Mouse (Mus musculus): ENCODE data around the gene Olfr38.

Gene Olfr38

GRCm38 (mm10) chr6:42756104-42756503 lies at the start of gene Olfr38:
Gene Olfr38 (plus strand): TSS chr6:42756404.
- DNase-seq (ENCODE audit: low spot score): no peak

GRCm38 (mm10) chr6:42709291-42710211 lies 46.7 kb upstream of the Olfr38 start, which contains the start of gene Tcaf1:
Gene Tcaf1 (minus strand): TSS chr6:42710088.
- DNase-seq (ENCODE audit: low spot score): peak; percentile 65

- no peak for DNase-seq (ENCODE audit: low spot score)
Observed at GRCm38 (mm10) chr6:42714668-42715067, 41.5 kb upstream of the Olfr38 start.

GRCm38 (mm10) chr6:42717973-42718372 lies 38.2 kb upstream of the Olfr38 start:
- DNase-seq (ENCODE audit: low spot score): no peak

GRCm38 (mm10) chr6:42739071-42739470 lies 17.1 kb upstream of the Olfr38 start, which contains the start of gene Olfr453:
Gene Olfr453 (plus strand): TSS chr6:42739371.
- no peak for DNase-seq (ENCODE audit: low spot score)

GRCm38 (mm10) chr6:42742303-42742702 lies 13.9 kb upstream of the Olfr38 start:
- DNase-seq (ENCODE audit: low spot score): no peak

GRCm38 (mm10) chr6:42747846-42748245 lies 8.4 kb upstream of the Olfr38 start:
- no peak for DNase-seq (ENCODE audit: low spot score)

GRCm38 (mm10) chr6:42777066-42777465 lies 20.9 kb downstream of the Olfr38 start:
- DNase-seq (ENCODE audit: low spot score): no peak

GRCm38 (mm10) chr6:42784793-42785192 lies 28.6 kb downstream of the Olfr38 start, which contains the start of gene Olfr452:
Gene Olfr452 (plus strand): TSS chr6:42785093.
- DNase-seq (ENCODE audit: low spot score): no peak

- no peak for DNase-seq (ENCODE audit: low spot score)
Observed at GRCm38 (mm10) chr6:42790247-42790948, 34.2 kb downstream of the Olfr38 start.

GRCm38 (mm10) chr6:42790949-42791556 lies 34.8 kb downstream of the Olfr38 start:
- no peak for DNase-seq (ENCODE audit: low spot score)

GRCm38 (mm10) chr6:42794982-42795381 lies 38.8 kb downstream of the Olfr38 start:
- DNase-seq (ENCODE audit: low spot score): no peak

- DNase-seq (ENCODE audit: low spot score): no peak
Observed at GRCm38 (mm10) chr6:42811639-42812038, 55.4 kb downstream of the Olfr38 start, which contains the start of gene Olfr450. Gene Olfr450 (plus strand): TSS chr6:42811939.

Measured in ovary, postnatal 14 days (tissue).